Mouse (Mus musculus) MEL (cell line): ENCODE data around the gene Arel1. TPM values are rescaled to one million over a fixed set of nuclear protein-coding genes. Genes with fewer than 3 reads are reported as not detected.
A peak's percentile ranks its signal among the peaks of the same experiment; 100 is the strongest.

ENCODE experiments used
- DNase-seq: peaks from one replicate; pipeline ENCODE4 v3.0.0; 2011; ENCODE audit warnings: low read depth, low spot score
- H3K27ac ChIP-seq: 2 replicates; pipeline ENCODE4 v1.5.1; 2012; ENCODE audit warnings: low read depth, mild to moderate bottlenecking, control low read depth, low read length, moderate library complexity; ENCODE audit not compliant: control insufficient read depth
- H3K27me3 ChIP-seq, 2 experiments: fragments of 150-350 bp in 1 of 2; sonication (generic) in 1 of 2; 2 replicates each; pipeline ENCODE4 v1.6.1; 2012; ENCODE audit warnings: low read length in 2 of 2, mild to moderate bottlenecking in 2 of 2, improper control_type of control experiment in 1 of 2, moderate library complexity in 1 of 2; ENCODE audit not compliant: insufficient read depth in 2 of 2, control insufficient read depth in 1 of 2
- H3K36me3 ChIP-seq, 2 experiments: 2 replicates each; pipeline ENCODE4 v1.6.1; 2012 to 2014; ENCODE audit warnings: low read length in 2 of 2, improper control_type of control experiment in 1 of 2, inconsistent platforms in 1 of 2, mild to moderate bottlenecking in 1 of 2; ENCODE audit not compliant: insufficient read depth in 2 of 2, control insufficient read depth in 1 of 2
- H3K4me1 ChIP-seq, 2 experiments: fragments of 150-350 bp in 1 of 2; sonication (generic) in 1 of 2; 2 replicates each; pipeline ENCODE4 v1.6.1; 2012; ENCODE audit warnings: low read length in 2 of 2, improper control_type of control experiment in 1 of 2, mild to moderate bottlenecking in 1 of 2; ENCODE audit not compliant: insufficient read depth in 2 of 2, control insufficient read depth in 1 of 2
- H3K4me3 ChIP-seq, 2 experiments: fragments of 150-350 bp in 1 of 2; sonication (generic) in 1 of 2; 2 replicates each; pipeline ENCODE4 v1.5.1; 2012; ENCODE audit warnings: low read depth in 2 of 2, low read length in 2 of 2, mild to moderate bottlenecking in 2 of 2, moderate library complexity in 2 of 2, control low read depth in 1 of 2, improper control_type of control experiment in 1 of 2; ENCODE audit not compliant: control insufficient read depth in 1 of 2, insufficient read depth in 1 of 2
- H3K79me2 ChIP-seq: 2 replicates; pipeline ENCODE4 v1.6.1; 2012; ENCODE audit warnings: mild to moderate bottlenecking, low read length, moderate library complexity; ENCODE audit not compliant: control insufficient read depth, poor library complexity, insufficient read depth
- H3K9ac ChIP-seq: 2 replicates; pipeline ENCODE4 v1.6.1; 2012; ENCODE audit warnings: low read depth, mild to moderate bottlenecking, control low read depth, low read length, moderate library complexity; ENCODE audit not compliant: control insufficient read depth, poor library complexity, severe bottlenecking
- H3K9me3 ChIP-seq: fragments of 150-350 bp; sonication (generic); replicated peaks from 2 replicates; pipeline ENCODE4 v1.6.1; 2012; ENCODE audit warnings: mild to moderate bottlenecking, low read length, improper control_type of control experiment, moderate library complexity; ENCODE audit not compliant: insufficient read depth
- CHD2 ChIP-seq: IDR thresholded peaks from 2 replicates; pipeline ENCODE4 v1.6.1; 2011; ENCODE audit warnings: low read length, improper control_type of control experiment
- CTCF ChIP-seq, 3 experiments: IDR thresholded peaks in 2 of 3; conservative IDR thresholded peaks in 1 of 3; 2 replicates each; pipeline ENCODE4 v1.5.1; 2011 to 2012; ENCODE audit warnings: low read length in 3 of 3, low read depth in 2 of 3, mild to moderate bottlenecking in 2 of 3, improper control_type of control experiment in 1 of 3, inconsistent platforms in 1 of 3, mixed read lengths in 1 of 3, moderate library complexity in 1 of 3; ENCODE audit not compliant: control insufficient read depth in 1 of 3, insufficient read depth in 1 of 3, poor library complexity in 1 of 3, severe bottlenecking in 1 of 3
- E2F4 ChIP-seq: IDR thresholded peaks from 2 replicates; pipeline ENCODE4 v1.6.1; 2011; ENCODE audit warnings: low read depth, low read length, improper control_type of control experiment, borderline replicate concordance
- ELF1 ChIP-seq: IDR thresholded peaks from 2 replicates; pipeline ENCODE4 v1.6.1; 2014; ENCODE audit warnings: low read depth, mild to moderate bottlenecking, inconsistent platforms, low read length, improper control_type of control experiment, moderate library complexity
- ETS1 ChIP-seq: IDR thresholded peaks from 2 replicates; pipeline ENCODE4 v1.6.1; 2012; ENCODE audit warnings: low read depth, mild to moderate bottlenecking, inconsistent platforms, low read length, improper control_type of control experiment, moderate library complexity
- GABPA ChIP-seq: IDR thresholded peaks from 2 replicates; pipeline ENCODE4 v1.6.1; 2012; ENCODE audit warnings: low read depth, mild to moderate bottlenecking, inconsistent platforms, low read length, improper control_type of control experiment, moderate library complexity
- GATA1 ChIP-seq: IDR thresholded peaks from 2 replicates; pipeline ENCODE4 v1.6.1; 2011; ENCODE audit warnings: low read depth, low read length, improper control_type of control experiment
- KAT2A ChIP-seq: conservative IDR thresholded peaks from 2 replicates; pipeline ENCODE4 v1.6.1; 2012; ENCODE audit warnings: low read depth, low read length, improper control_type of control experiment, inconsistent platforms
- MYC ChIP-seq: IDR thresholded peaks from 2 replicates; pipeline ENCODE4 v1.6.1; 2011; ENCODE audit warnings: low read depth, mild to moderate bottlenecking, low read length, improper control_type of control experiment, moderate library complexity
- NELFE ChIP-seq: IDR thresholded peaks from 2 replicates; pipeline ENCODE4 v1.6.1; 2011; ENCODE audit warnings: low read depth, low read length, improper control_type of control experiment
- POLR2AphosphoS2 ChIP-seq: IDR thresholded peaks from 2 replicates; pipeline ENCODE4 v1.6.1; 2011; ENCODE audit warnings: low read length, improper control_type of control experiment
- SIN3A ChIP-seq: IDR thresholded peaks from 2 replicates; pipeline ENCODE4 v1.6.1; 2012; ENCODE audit warnings: low read length, improper control_type of control experiment, inconsistent platforms
- SMC3 ChIP-seq: IDR thresholded peaks from 2 replicates; pipeline ENCODE4 v1.6.1; 2011; ENCODE audit warnings: low read depth, low read length, improper control_type of control experiment
- TAL1 ChIP-seq: IDR thresholded peaks from 2 replicates; pipeline ENCODE4 v1.6.1; 2012; ENCODE audit warnings: mild to moderate bottlenecking, inconsistent platforms, low read length, moderate library complexity, mixed read lengths
- TCF12 ChIP-seq: IDR thresholded peaks from 2 replicates; pipeline ENCODE4 v1.6.1; 2014; ENCODE audit warnings: low read depth, mild to moderate bottlenecking, inconsistent platforms, low read length, improper control_type of control experiment, moderate library complexity
- UBTF ChIP-seq: IDR thresholded peaks from 2 replicates; pipeline ENCODE4 v1.6.1; 2012; ENCODE audit warnings: low read depth, mild to moderate bottlenecking, inconsistent platforms, low read length, improper control_type of control experiment, moderate library complexity, borderline replicate concordance; ENCODE audit not compliant: insufficient read depth
- USF1 ChIP-seq: IDR thresholded peaks from 2 replicates; pipeline ENCODE4 v1.6.1; 2014; ENCODE audit warnings: low read depth, mild to moderate bottlenecking, inconsistent platforms, low read length, improper control_type of control experiment, moderate library complexity
- ZMIZ1 ChIP-seq: IDR thresholded peaks from 2 replicates; pipeline ENCODE4 v1.6.1; 2012; ENCODE audit warnings: low read depth, mild to moderate bottlenecking, inconsistent platforms, low read length, improper control_type of control experiment, moderate library complexity
- polyA plus RNA-seq, 2 experiments: library from polyadenylated mRNA; stranded (reverse) in 1 of 2; unstranded in 1 of 2; fragments of >175 nt in 1 of 2; fragments of >200 nt in 1 of 2; gene quantifications; 2 replicates each; pipeline versions ENCODE4 v1.2.1 to v1.2.4; 2012; ENCODE audit warnings: low replicate concordance in 2 of 2, low read depth in 1 of 2; ENCODE audit not compliant: insufficient read length in 2 of 2, insufficient read depth in 1 of 2, missing spikeins in 1 of 2
- total RNA-seq: library from RNA; depleted of rRNA; stranded (reverse); fragments of 300-350 nt; gene quantifications from 2 replicates; pipeline ENCODE4 v1.2.3, GENCODE M21; 2012

Arel1 gene
- total and polyA plus RNA-seq, 3 experiments, result 37.2 to 82.5 (median 45.0) TPM

GRCm38 (mm10) chr12:84880091-84880490 lies 90.6 kb downstream of the Arel1 start:
- no peak for TF ChIP-seq ETS1
- TF ChIP-seq MYC, result no peak
- TF ChIP-seq NELFE, result no peak
- no peak for TF ChIP-seq CTCF (IDR thresholded peaks at IDR 0.05 in 2 of 3, conservative IDR thresholded peaks at IDR 0.05 in 1 of 3; ENCODE audit: control insufficient read depth in 1 of 3, insufficient read depth in 1 of 3, low read depth in 2 of 3, low read length in 3 of 3, poor library complexity in 1 of 3, severe bottlenecking in 1 of 3)
- no peak for TF ChIP-seq TAL1
- TF ChIP-seq POLR2AphosphoS2, result no peak
- no peak for TF ChIP-seq CHD2
- no peak for TF ChIP-seq GATA1
- no peak for TF ChIP-seq TCF12
- no peak for TF ChIP-seq ZMIZ1
- no peak for TF ChIP-seq ELF1
- no peak for TF ChIP-seq USF1
- TF ChIP-seq, all 39 proteins: peak for 0
- Histone ChIP-seq H3K4me1 (no peaks in the 10 kb centered on the region), H3K36me3 (no peaks in the 10 kb centered on the region), H3K79me2 (no peaks in the 10 kb centered on the region), H3K4me3 (no peak overlapping the region), H3K27me3 (peaks cover 0 to 2% of the 10 kb centered on the region in 2 experiments; a peak in 3 of 4 replicates), H3K9ac (no peak overlapping the region), H3K9me3 (no peaks in the 10 kb centered on the region), H3K27ac (no peak overlapping the region)
- no peak for DNase-seq

GRCm38 (mm10) chr12:84876481-84877121 lies 94.1 kb downstream of the Arel1 start, which contains the start of gene Ltbp2:
Gene Ltbp2, minus strand, starts transcription at chr12:84876532.
- H3K4me3 ChIP-seq, result no peak within 1 kb of the TSS
- peak; percentile 16 for DNase-seq
- H3K27me3 ChIP-seq, result peaks cover 0 to 2% of the 10 kb centered on the region in 2 experiments; a peak in 2 of 4 replicates
- no peak within 1 kb of the TSS for H3K27ac ChIP-seq
- no peaks in the 10 kb centered on the region for H3K36me3 ChIP-seq
- no peaks in the 10 kb centered on the region for H3K4me1 ChIP-seq
- H3K79me2 ChIP-seq, result no peaks in the 10 kb centered on the region
- H3K9me3 ChIP-seq, result no peaks in the 10 kb centered on the region
- H3K9ac ChIP-seq, result no peak within 1 kb of the TSS
- TF ChIP-seq KAT2A (no peak), ELF1 (no peak), GABPA (no peak), UBTF (no peak), TCF12 (no peak), CTCF (IDR thresholded peaks at IDR 0.05 in 2 of 3, conservative IDR thresholded peaks at IDR 0.05 in 1 of 3; ENCODE audit: control insufficient read depth in 1 of 3, insufficient read depth in 1 of 3, low read depth in 2 of 3, low read length in 3 of 3, poor library complexity in 1 of 3, severe bottlenecking in 1 of 3) (peak; percentile 37 to 60 (median 51); a peak in 5 of 6 replicates), SMC3 (peak; percentile 27), SIN3A (no peak), NELFE (no peak), E2F4 (no peak)
- TF ChIP-seq, all 39 proteins: peak for 2
